Mouse (Mus musculus): Measurements from ENCODE around the gene Kat8. TPM values are rescaled to one million over a fixed set of nuclear protein-coding genes. Genes with fewer than 3 reads are reported as not detected.
"Not testable (repeated sequence)": the region's sequence is repeated elsewhere in the genome, so short reads cannot be mapped to it uniquely, and the experiment has no call there.

Kat8 gene
- polyA plus RNA-seq, 1 experiment = not detected

GRCm38 (mm10) chr7:127894480-127894879, 17.8 kb upstream of the Kat8 start:
- TF ChIP-seq CTCF (IDR thresholded peaks at IDR 0.05; ENCODE audit: insufficient read depth, low read depth, low read length) (no peak), POLR2A (IDR thresholded peaks at IDR 0.05; ENCODE audit: insufficient read depth, low read depth, low read length) (no peak)
- Histone ChIP-seq H3K4me3 (ENCODE audit: insufficient read depth, low read depth, low read length) (0 out of 2 replicates have a peak overlapping the region, but pooled peaks have one; percentile 86), H3K27ac (ENCODE audit: insufficient read depth, low read depth, low read length) (no peak overlapping the region), H3K4me1 (ENCODE audit: control insufficient read depth, insufficient read depth, low read length) (peaks cover 6% of the 10 kb centered on the region)
- 82% methylated on average over 5 of the region's 5 CpGs for WGBS

DNA sequence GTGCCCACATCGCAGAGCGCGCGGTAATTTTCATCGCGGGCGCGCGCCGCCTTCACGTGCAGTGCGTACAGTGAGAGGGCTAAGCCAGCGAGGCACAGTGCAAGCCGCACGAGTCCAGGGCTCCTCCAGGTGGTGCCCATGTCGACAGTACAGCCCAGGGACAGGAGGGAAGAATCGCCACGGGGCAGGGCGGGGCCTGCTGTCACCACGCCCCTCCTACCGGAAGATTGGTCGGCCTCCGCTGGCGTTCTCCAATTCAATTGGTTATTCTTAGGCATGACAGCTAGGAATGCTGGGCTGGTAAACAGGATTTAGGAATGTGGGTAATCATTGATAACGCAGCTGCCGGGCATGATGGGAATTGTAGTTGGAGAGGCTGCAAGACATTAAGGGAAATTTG, 16.9 kb upstream of the Kat8 start, which contains the start of the genes Gm21974 and Vkorc1:
Gene Gm21974, minus strand, starts transcription at position 13 of the 400 bp plus-strand sequence.
Gene Vkorc1, minus strand, starts transcription at position 176 of the 400 bp plus-strand sequence.
- under 1% methylated on average over 26 of the region's 26 CpGs for WGBS
- Histone ChIP-seq H3K4me1 (ENCODE audit: control insufficient read depth, insufficient read depth, low read length) (peaks cover 6% of the 10 kb centered on the region), H3K4me3 (ENCODE audit: insufficient read depth, low read depth, low read length) (peak within 1 kb of the TSS; percentile 86), H3K27ac (ENCODE audit: insufficient read depth, low read depth, low read length) (no peak within 1 kb of the TSS)
- TF ChIP-seq CTCF (IDR thresholded peaks at IDR 0.05; ENCODE audit: insufficient read depth, low read depth, low read length) = no peak
- TF ChIP-seq POLR2A (IDR thresholded peaks at IDR 0.05; ENCODE audit: insufficient read depth, low read depth, low read length) = peak; percentile 53; the same call in 1 of the 2 replicates

DNA sequence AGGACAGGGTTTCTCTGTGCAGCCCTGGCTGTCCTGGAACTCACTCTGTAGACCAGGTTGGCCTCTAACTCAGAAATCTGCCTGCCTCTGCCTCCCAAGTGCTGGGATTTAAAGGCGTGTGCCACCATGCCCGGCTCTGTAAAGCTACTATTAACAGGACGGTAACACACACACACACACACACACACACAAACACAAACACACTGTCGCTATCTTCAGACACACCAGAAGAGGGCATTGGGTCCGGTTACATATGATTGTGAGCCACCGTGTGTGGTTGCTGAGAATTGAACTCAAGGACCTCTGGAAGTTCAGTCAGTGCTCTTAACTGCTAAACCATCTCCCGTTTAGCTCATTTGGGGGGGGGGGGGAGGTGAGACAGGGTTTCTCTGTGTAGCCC, 16.4 kb upstream of the Kat8 start:
- 67% methylated on average over 7 of the region's 7 CpGs for WGBS
- not testable (repeated sequence) for H3K4me1 ChIP-seq (ENCODE audit: control insufficient read depth, insufficient read depth, low read length); H3K4me3 ChIP-seq (ENCODE audit: insufficient read depth, low read depth, low read length); H3K27ac ChIP-seq (ENCODE audit: insufficient read depth, low read depth, low read length)

DNA sequence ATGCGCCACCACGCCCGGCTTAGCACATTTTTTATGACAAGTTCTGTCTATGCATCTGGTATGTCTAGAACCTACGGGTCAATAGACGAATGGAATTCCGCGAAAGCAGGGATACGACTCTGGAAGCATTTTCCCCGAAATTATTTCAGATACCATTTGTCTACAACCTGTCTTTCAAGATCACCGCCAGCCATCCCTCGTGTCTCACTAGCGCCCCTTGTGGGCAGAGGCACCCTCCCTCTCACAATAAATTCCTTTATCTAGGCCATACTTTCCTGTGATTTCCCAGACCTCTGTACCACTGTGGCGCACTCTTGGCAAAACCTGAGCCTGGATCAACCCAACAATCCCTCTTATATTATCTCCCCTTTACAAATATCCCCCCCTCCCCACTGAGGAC, 15.9 kb upstream of the Kat8 start:
- TF ChIP-seq POLR2A (IDR thresholded peaks at IDR 0.05; ENCODE audit: insufficient read depth, low read depth, low read length) (no peak), CTCF (IDR thresholded peaks at IDR 0.05; ENCODE audit: insufficient read depth, low read depth, low read length) (no peak)
- WGBS = 55% methylated on average over 13 of the region's 13 CpGs
- Histone ChIP-seq H3K27ac (ENCODE audit: insufficient read depth, low read depth, low read length) (no peak overlapping the region), H3K4me1 (ENCODE audit: control insufficient read depth, insufficient read depth, low read length) (peaks cover 6% of the 10 kb centered on the region), H3K4me3 (ENCODE audit: insufficient read depth, low read depth, low read length) (no peak overlapping the region)

DNA sequence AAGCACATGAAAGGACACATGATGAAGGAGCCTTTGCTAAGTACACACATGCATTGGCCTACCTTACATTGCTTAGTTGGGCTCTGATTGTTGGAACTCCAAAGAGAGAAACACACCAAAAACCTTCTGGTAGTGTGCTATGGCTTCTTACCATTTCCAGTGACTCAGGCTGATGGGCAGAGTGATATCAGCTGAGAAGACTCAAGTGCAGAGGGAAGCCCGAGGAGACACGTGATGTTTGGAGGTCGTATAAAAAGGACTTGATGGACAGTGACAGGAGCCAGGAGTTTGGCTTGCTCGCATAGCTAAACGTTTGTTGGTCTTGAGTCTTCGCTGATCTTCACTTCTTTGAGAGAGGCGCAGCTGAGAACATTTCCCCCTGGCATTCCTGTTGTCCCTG, 14.8 kb upstream of the Kat8 start:
- TF ChIP-seq POLR2A (IDR thresholded peaks at IDR 0.05; ENCODE audit: insufficient read depth, low read depth, low read length) (no peak), CTCF (IDR thresholded peaks at IDR 0.05; ENCODE audit: insufficient read depth, low read depth, low read length) (no peak)
- Histone ChIP-seq H3K27ac (ENCODE audit: insufficient read depth, low read depth, low read length) (no peak overlapping the region), H3K4me3 (ENCODE audit: insufficient read depth, low read depth, low read length) (no peak overlapping the region), H3K4me1 (ENCODE audit: control insufficient read depth, insufficient read depth, low read length) (peaks cover 6% of the 10 kb centered on the region)
- WGBS = 85% methylated on average over 7 of the region's 7 CpGs

GRCm38 (mm10) chr7:127898179-127898956, 13.9 kb upstream of the Kat8 start:
- no peak overlapping the region for H3K4me3 ChIP-seq (ENCODE audit: insufficient read depth, low read depth, low read length)
- H3K27ac ChIP-seq (ENCODE audit: insufficient read depth, low read depth, low read length) = no peak overlapping the region
- 37% methylated on average over 10 of the region's 10 CpGs for whole genome bisulfite sequencing
- peaks cover 6% of the 10 kb centered on the region for H3K4me1 ChIP-seq (ENCODE audit: control insufficient read depth, insufficient read depth, low read length)
- TF ChIP-seq POLR2A (IDR thresholded peaks at IDR 0.05; ENCODE audit: insufficient read depth, low read depth, low read length) (no peak), CTCF (IDR thresholded peaks at IDR 0.05; ENCODE audit: insufficient read depth, low read depth, low read length) (no peak)

DNA sequence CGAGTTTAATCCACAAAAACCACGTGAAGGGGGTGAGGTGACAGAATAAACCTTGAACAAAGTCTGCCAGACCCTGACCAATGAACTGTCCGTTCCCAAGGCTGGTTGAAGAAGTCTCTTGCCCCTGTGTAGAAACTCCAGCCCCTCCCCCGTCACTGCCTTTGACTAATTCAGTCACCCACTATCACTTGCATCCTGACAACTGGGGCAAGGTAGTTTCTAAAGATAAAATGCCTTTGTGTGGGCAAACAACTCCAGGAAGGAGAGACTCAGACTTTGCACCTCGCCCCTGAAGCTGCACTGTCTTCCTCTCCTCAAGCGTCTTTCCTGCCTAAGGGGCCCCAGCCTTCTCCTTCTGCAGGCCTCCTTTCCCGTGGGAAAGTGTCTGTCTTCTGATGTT, 12.3 kb upstream of the Kat8 start:
- Histone ChIP-seq H3K4me1 (ENCODE audit: control insufficient read depth, insufficient read depth, low read length) (peaks cover 8% of the 10 kb centered on the region), H3K27ac (ENCODE audit: insufficient read depth, low read depth, low read length) (no peak overlapping the region), H3K4me3 (ENCODE audit: insufficient read depth, low read depth, low read length) (no peak overlapping the region)
- no peak for TF ChIP-seq CTCF (IDR thresholded peaks at IDR 0.05; ENCODE audit: insufficient read depth, low read depth, low read length)
- no peak for TF ChIP-seq POLR2A (IDR thresholded peaks at IDR 0.05; ENCODE audit: insufficient read depth, low read depth, low read length)
- 45% methylated on average over 7 of the region's 7 CpGs for WGBS

DNA sequence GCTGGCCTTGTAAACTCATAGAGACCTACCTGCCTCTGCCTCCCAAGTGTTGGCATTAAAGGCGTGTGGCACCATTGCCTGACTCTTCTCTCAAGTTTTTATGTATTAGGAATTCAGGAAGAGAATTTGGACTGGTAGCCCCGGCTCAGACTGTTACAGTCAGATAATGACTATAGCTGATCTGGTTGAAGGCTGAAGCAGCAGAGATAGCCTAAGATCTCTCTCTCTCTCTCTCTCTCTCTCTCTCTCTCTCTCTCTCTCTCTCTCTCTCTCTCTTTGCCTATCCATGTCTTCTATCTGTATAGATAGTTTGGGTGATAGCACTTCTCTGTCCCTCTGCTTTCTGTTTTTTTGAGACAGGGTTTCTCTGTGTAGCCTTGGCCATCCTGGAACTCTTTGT, 10.5 kb upstream of the Kat8 start:
- TF ChIP-seq CTCF (IDR thresholded peaks at IDR 0.05; ENCODE audit: insufficient read depth, low read depth, low read length) (no peak), POLR2A (IDR thresholded peaks at IDR 0.05; ENCODE audit: insufficient read depth, low read depth, low read length) (no peak)
- Histone ChIP-seq H3K4me3 (ENCODE audit: insufficient read depth, low read depth, low read length) (no peak overlapping the region), H3K4me1 (ENCODE audit: control insufficient read depth, insufficient read depth, low read length) (peaks cover 12% of the 10 kb centered on the region), H3K27ac (ENCODE audit: insufficient read depth, low read depth, low read length) (no peak overlapping the region)
- WGBS = 78% methylated on average over 2 of the region's 2 CpGs

- peaks cover 12% of the 10 kb centered on the region for H3K4me1 ChIP-seq (ENCODE audit: control insufficient read depth, insufficient read depth, low read length)
- TF ChIP-seq POLR2A (IDR thresholded peaks at IDR 0.05; ENCODE audit: insufficient read depth, low read depth, low read length) = peak; percentile 79
- TF ChIP-seq CTCF (IDR thresholded peaks at IDR 0.05; ENCODE audit: insufficient read depth, low read depth, low read length) = no peak
- WGBS = 4% methylated on average over 38 of the region's 38 CpGs
- peak within 1 kb of the TSS; percentile 91 for H3K4me3 ChIP-seq (ENCODE audit: insufficient read depth, low read depth, low read length)
- peak within 1 kb of the TSS; percentile 97 for H3K27ac ChIP-seq (ENCODE audit: insufficient read depth, low read depth, low read length)
These were observed 8.1 kb upstream of the Kat8 start, which contains the start of gene Bckdk for GRCm38 (mm10) chr7:127903971-127904796. TSS of gene Bckdk (plus strand) at chr7:127904082.

All from olfactory bulb, adult 2 months (tissue).